Mouse (Mus musculus) embryonic facial prominence, embryonic 14.5 days (tissue): Measurements from ENCODE around the gene Trim7. TPM values are rescaled to one million over a fixed set of nuclear protein-coding genes. Genes with fewer than 3 reads are reported as not detected.
A peak's percentile ranks its signal among the peaks of the same experiment; 100 is the strongest.
"Not testable (repeated sequence)": the region's sequence is repeated elsewhere in the genome, so short reads cannot be mapped to it uniquely, and the experiment has no call there.

Experiments
- ATAC-seq: fragments of 200-750 bp; cut with Nextera tagmentation; 2 replicates; pipeline ENCODE4 v1.8.0; 2017; ENCODE audit warnings: low read depth, moderate number of reproducible peaks, moderate TSS enrichment
- DNase-seq: peaks from one replicate; pipeline ENCODE4 v3.0.0-alpha.2; 2015; ENCODE audit warnings: low spot score
- H3K27ac ChIP-seq: fragments of 300-500 bp; sonication (generic); replicated peaks from 2 replicates; pipeline ENCODE4 v1.5.1; 2014; ENCODE audit warnings: low read depth, mild to moderate bottlenecking, low read length, moderate library complexity
- H3K27me3 ChIP-seq: fragments of 300-500 bp; sonication (generic); replicated peaks from 2 replicates; pipeline ENCODE4 v1.6.1; 2014; ENCODE audit warnings: low read length; ENCODE audit not compliant: control insufficient read depth, insufficient read depth
- H3K36me3 ChIP-seq: fragments of 300-500 bp; sonication (generic); 2 replicates; pipeline ENCODE4 v1.6.1; 2014; ENCODE audit warnings: low read length, mixed read lengths; ENCODE audit not compliant: control insufficient read depth, insufficient read depth
- H3K4me1 ChIP-seq: fragments of 300-500 bp; sonication (generic); 2 replicates; pipeline ENCODE4 v1.6.1; 2014; ENCODE audit warnings: antibody characterized with exemption, low read length; ENCODE audit not compliant: control insufficient read depth, insufficient read depth
- H3K4me2 ChIP-seq: fragments of 300-500 bp; sonication (generic); 2 replicates; pipeline ENCODE4 v1.6.1; 2014; ENCODE audit warnings: low read depth, mild to moderate bottlenecking, low read length, moderate library complexity, mixed read lengths
- H3K4me3 ChIP-seq: fragments of 300-500 bp; sonication (generic); 2 replicates; pipeline ENCODE4 v1.5.1; 2014; ENCODE audit warnings: low read depth, mild to moderate bottlenecking, low read length
- H3K9ac ChIP-seq: fragments of 300-500 bp; sonication (generic); 2 replicates; pipeline ENCODE4 v1.6.1; 2014; ENCODE audit warnings: low read depth, mild to moderate bottlenecking, low read length, moderate library complexity, mixed read lengths
- H3K9me3 ChIP-seq: fragments of 300-500 bp; sonication (generic); 2 replicates; pipeline ENCODE4 v1.6.1; 2016; ENCODE audit warnings: low read length; ENCODE audit not compliant: control insufficient read depth
- WGBS: fragments of 180-500 bp; shearing (Covaris S2); extraction: QIAGEN DNeasy Blood & Tissue Kit; methylation state at CpG from one replicate; pipeline ENCODE4 v1.1.7; 2014; 5-methylcytosine and 5-hydroxymethylcytosine counted together
- polyA plus RNA-seq: library from polyadenylated mRNA; unstranded; fragments of >200 nt; fragmentation: Nextera tagmentation; extraction: Ambion mirVana; gene quantifications from 2 replicates; pipeline ENCODE4 v1.2.1, GENCODE M21; 2014

The Trim7 gene
- 1.3 TPM in 2 replicates for polyA plus RNA-seq

GRCm38 (mm10) chr11:48825979-48826751, at the start of gene Trim7, which contains the start of gene Gm12184:
TSS of gene Trim7 (plus strand) at chr11:48826140.
TSS of gene Gm12184 (minus strand) at chr11:48826655.
- H3K36me3 ChIP-seq, H3K9me3 ChIP-seq, DNase-seq: not testable (repeated sequence)
- peaks cover 13% of the 10 kb centered on the region for H3K4me1 ChIP-seq
- peak within 1 kb of the TSS; percentile 51 for H3K4me3 ChIP-seq
- H3K4me2 ChIP-seq: peak within 1 kb of the TSS; percentile 64
- ATAC-seq: peak; percentile 90
- peaks cover 13% of the 10 kb centered on the region for H3K27me3 ChIP-seq
- H3K9ac ChIP-seq: peak within 1 kb of the TSS; percentile 59
- H3K27ac ChIP-seq: peak within 1 kb of the TSS; percentile 52
- 0% methylated on average over 20 of the region's 92 CpGs for WGBS

- no peaks in the 10 kb centered on the region for H3K4me1 ChIP-seq
- H3K36me3 ChIP-seq: no peaks in the 10 kb centered on the region
- H3K9ac ChIP-seq: no peak overlapping the region
- H3K4me3 ChIP-seq: no peak overlapping the region
- no peak overlapping the region for H3K4me2 ChIP-seq
- H3K27me3 ChIP-seq: no peaks in the 10 kb centered on the region
- no peak for DNase-seq
- 48% methylated on average over 9 of the region's 9 CpGs for WGBS
- no peaks in the 10 kb centered on the region for H3K9me3 ChIP-seq
- no peak overlapping the region for H3K27ac ChIP-seq
- no peak for ATAC-seq
Measured at GRCm38 (mm10) chr11:48776664-48777063, 49.3 kb upstream of the Trim7 start.

- H3K9ac ChIP-seq: no peak overlapping the region
- no peak overlapping the region for H3K4me3 ChIP-seq
- no peak overlapping the region for H3K4me2 ChIP-seq
- no peaks in the 10 kb centered on the region for H3K27me3 ChIP-seq
- no peaks in the 10 kb centered on the region for H3K9me3 ChIP-seq
- WGBS: 88% methylated on average over 9 of the region's 9 CpGs
- no peaks in the 10 kb centered on the region for H3K4me1 ChIP-seq
- H3K36me3 ChIP-seq: no peaks in the 10 kb centered on the region
- DNase-seq: no peak
- ATAC-seq: no peak
- H3K27ac ChIP-seq: no peak overlapping the region
Measured at GRCm38 (mm10) chr11:48777303-48777702, 48.6 kb upstream of the Trim7 start.

GRCm38 (mm10) chr11:48779450-48779849, 46.5 kb upstream of the Trim7 start:
- Histone ChIP-seq H3K36me3 (no peaks in the 10 kb centered on the region), H3K4me3 (no peak overlapping the region), H3K4me1 (no peaks in the 10 kb centered on the region), H3K9ac (no peak overlapping the region), H3K27me3 (no peaks in the 10 kb centered on the region), H3K4me2 (no peak overlapping the region), H3K27ac (no peak overlapping the region), H3K9me3 (no peaks in the 10 kb centered on the region)
- WGBS: 37% methylated on average over 7 of the region's 7 CpGs
- no peak for ATAC-seq
- DNase-seq: peak; percentile 29

GRCm38 (mm10) chr11:48782243-48782642, 43.7 kb upstream of the Trim7 start:
- 84% methylated on average over 4 of the region's 4 CpGs for WGBS
- Histone ChIP-seq H3K36me3 (no peaks in the 10 kb centered on the region), H3K27me3 (no peaks in the 10 kb centered on the region), H3K9me3 (no peaks in the 10 kb centered on the region), H3K27ac (no peak overlapping the region), H3K4me2 (no peak overlapping the region), H3K4me3 (no peak overlapping the region), H3K4me1 (no peaks in the 10 kb centered on the region), H3K9ac (no peak overlapping the region)
- DNase-seq (no peak), ATAC-seq (no peak)

- WGBS: 45% methylated on average over 10 of the region's 10 CpGs
- H3K9ac ChIP-seq: no peak overlapping the region; the same call in 1 of the 2 replicates
- ATAC-seq: 0 out of 2 replicates have a peak, but pooled peaks have one; percentile 23
- no peaks in the 10 kb centered on the region for H3K9me3 ChIP-seq
- H3K36me3 ChIP-seq: no peaks in the 10 kb centered on the region
- peaks cover 3% of the 10 kb centered on the region; the same call in 1 of the 2 replicates for H3K4me1 ChIP-seq
- H3K4me3 ChIP-seq: peak overlapping the region; percentile 42
- DNase-seq: peak; percentile 72
- H3K27ac ChIP-seq: no peak overlapping the region
- no peaks in the 10 kb centered on the region for H3K27me3 ChIP-seq
- peak overlapping the region; percentile 59 for H3K4me2 ChIP-seq
Measured at GRCm38 (mm10) chr11:48787455-48788211, 38.3 kb upstream of the Trim7 start.

GRCm38 (mm10) chr11:48788311-48789089, 37.4 kb upstream of the Trim7 start:
- no peaks in the 10 kb centered on the region for H3K9me3 ChIP-seq
- H3K27me3 ChIP-seq: no peaks in the 10 kb centered on the region
- peak; percentile 89 for DNase-seq
- peak overlapping the region; percentile 59 for H3K4me2 ChIP-seq
- no peak overlapping the region for H3K27ac ChIP-seq
- H3K4me1 ChIP-seq: peaks cover 3% of the 10 kb centered on the region; the same call in 1 of the 2 replicates
- peak overlapping the region; percentile 42 for H3K4me3 ChIP-seq
- ATAC-seq: peak; percentile 60; the same call in 1 of the 2 replicates
- no peaks in the 10 kb centered on the region for H3K36me3 ChIP-seq
- H3K9ac ChIP-seq: peak overlapping the region; percentile 64
- WGBS: 6% methylated on average over 16 of the region's 16 CpGs

- peak overlapping the region; percentile 59; the same call in 1 of the 2 replicates for H3K4me2 ChIP-seq
- DNase-seq: no peak
- no peak overlapping the region for H3K4me3 ChIP-seq
- no peaks in the 10 kb centered on the region for H3K9me3 ChIP-seq
- no peak for ATAC-seq
- H3K4me1 ChIP-seq: peaks cover 3% of the 10 kb centered on the region; the same call in 1 of the 2 replicates
- H3K27ac ChIP-seq: no peak overlapping the region
- H3K36me3 ChIP-seq: no peaks in the 10 kb centered on the region
- WGBS: 87% methylated on average over 5 of the region's 5 CpGs
- 0 out of 2 replicates have a peak overlapping the region, but pooled peaks have one; percentile 64 for H3K9ac ChIP-seq
- H3K27me3 ChIP-seq: no peaks in the 10 kb centered on the region
Measured at GRCm38 (mm10) chr11:48789215-48789614, 36.7 kb upstream of the Trim7 start.
